Mouse (Mus musculus) liver, embryonic 15.5 days (tissue): ENCODE results near the gene Nkd1. TPM values are rescaled to one million over a fixed set of nuclear protein-coding genes. Genes with fewer than 3 reads are reported as not detected.

Experiments used
- ATAC-seq: fragments of 200-750 bp; cut with Nextera tagmentation; 2 replicates; pipeline ENCODE4 v1.8.0; 2017; ENCODE audit warnings: moderate number of reproducible peaks, mild to moderate bottlenecking, moderate library complexity; ENCODE audit not compliant: insufficient read depth
- H3K27ac ChIP-seq: fragments of 300-500 bp; sonication (generic); replicated peaks from 2 replicates; pipeline ENCODE4 v1.5.1; 2015; ENCODE audit warnings: mild to moderate bottlenecking, inconsistent platforms
- H3K27me3 ChIP-seq: fragments of 300-500 bp; sonication (generic); 2 replicates; pipeline ENCODE4 v1.6.1; 2015; ENCODE audit warnings: mild to moderate bottlenecking, inconsistent platforms
- H3K36me3 ChIP-seq: fragments of 300-500 bp; sonication (generic); replicated peaks from 2 replicates; pipeline ENCODE4 v1.6.1; 2015; ENCODE audit warnings: moderate library complexity, mild to moderate bottlenecking, inconsistent platforms
- H3K4me1 ChIP-seq: fragments of 300-500 bp; sonication (generic); replicated peaks from 2 replicates; pipeline ENCODE4 v1.6.1; 2015; ENCODE audit warnings: inconsistent platforms
- H3K4me2 ChIP-seq: fragments of 300-500 bp; sonication (generic); 2 replicates; pipeline ENCODE4 v1.6.1; 2015; ENCODE audit warnings: moderate library complexity, mild to moderate bottlenecking, inconsistent platforms
- H3K4me3 ChIP-seq: fragments of 300-500 bp; sonication (generic); replicated peaks from 2 replicates; pipeline ENCODE4 v1.5.1; 2015; ENCODE audit warnings: mild to moderate bottlenecking, inconsistent platforms
- H3K9ac ChIP-seq: fragments of 300-500 bp; sonication (generic); 2 replicates; pipeline ENCODE4 v1.6.1; 2015; ENCODE audit warnings: moderate library complexity, mild to moderate bottlenecking, inconsistent platforms
- H3K9me3 ChIP-seq: fragments of 300-500 bp; sonication (generic); replicated peaks from 2 replicates; pipeline ENCODE4 v1.6.1; 2016; ENCODE audit warnings: inconsistent platforms
- WGBS: fragments of 180-500 bp; shearing (Covaris S2); methylation state at CpG from one replicate; pipeline ENCODE4 v1.1.7; 2015; ENCODE audit warnings: mixed read lengths; ENCODE audit not compliant: insufficient replicate concordance; 5-methylcytosine and 5-hydroxymethylcytosine counted together
- polyA plus RNA-seq: library from polyadenylated mRNA; unstranded; fragments of >200 nt; fragmentation: Nextera tagmentation; extraction: Ambion mirVana; gene quantifications from 2 replicates; pipeline ENCODE4 v1.2.1, GENCODE M21; 2015

Gene Nkd1
- polyA plus RNA-seq, 1 experiment from 2014 or later = 1.8 TPM

DNA sequence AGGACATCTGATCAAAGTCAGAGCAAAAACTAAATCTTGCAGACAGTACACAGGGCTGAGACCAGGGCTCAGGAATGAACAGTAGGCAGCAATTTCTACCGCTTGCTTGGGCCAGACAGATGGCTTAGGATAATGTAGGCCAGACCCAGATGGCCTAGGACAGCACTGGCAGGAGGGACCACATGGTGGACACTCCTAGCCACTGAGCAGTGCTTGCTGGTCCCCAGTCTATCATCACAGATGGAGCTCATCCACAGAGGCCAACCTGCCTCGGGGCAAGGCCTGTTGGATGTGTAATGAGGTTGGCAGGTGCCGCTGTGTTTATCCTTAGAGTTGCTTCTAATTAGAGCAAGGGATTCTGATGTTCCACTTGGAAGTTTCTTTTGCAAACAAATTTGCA is 102.2 kb downstream of the Nkd1 start:
- H3K9ac ChIP-seq = no peak overlapping the region
- no peaks in the 10 kb centered on the region for H3K9me3 ChIP-seq
- H3K27ac ChIP-seq = no peak overlapping the region
- H3K4me2 ChIP-seq = no peak overlapping the region
- H3K4me1 ChIP-seq = peaks cover 11% of the 10 kb centered on the region
- no peaks in the 10 kb centered on the region for H3K36me3 ChIP-seq
- ATAC-seq = no peak
- no peak overlapping the region for H3K4me3 ChIP-seq
- peaks cover 33% of the 10 kb centered on the region for H3K27me3 ChIP-seq
- WGBS = 78% methylated on average over 3 of the region's 3 CpGs

DNA sequence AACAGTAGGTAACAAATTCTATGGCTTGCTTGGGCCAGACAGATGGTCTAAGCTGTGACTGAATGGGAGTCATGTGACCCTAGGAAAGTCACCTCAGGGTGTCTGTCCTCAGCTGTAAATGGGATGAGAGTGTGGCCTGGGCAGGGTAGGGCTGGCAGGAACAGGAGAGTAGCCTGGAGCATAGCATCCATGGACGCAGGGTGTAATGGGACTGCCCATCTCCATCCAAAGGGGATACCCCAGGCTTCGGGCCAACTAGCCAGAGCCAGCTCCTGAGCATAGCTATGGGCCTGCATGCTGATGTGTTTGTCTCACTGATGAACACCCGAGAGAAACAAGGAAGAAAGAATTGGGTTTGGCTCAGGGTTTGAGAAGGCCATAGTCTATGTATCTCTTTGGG is 103.1 kb downstream of the Nkd1 start:
- Histone ChIP-seq H3K9me3 (no peaks in the 10 kb centered on the region), H3K9ac (no peak overlapping the region), H3K27ac (no peak overlapping the region), H3K4me2 (no peak overlapping the region), H3K4me3 (no peak overlapping the region), H3K27me3 (peaks cover 39% of the 10 kb centered on the region), H3K4me1 (peaks cover 11% of the 10 kb centered on the region), H3K36me3 (no peaks in the 10 kb centered on the region)
- WGBS = 70% methylated on average over 3 of the region's 3 CpGs
- ATAC-seq = no peak

DNA sequence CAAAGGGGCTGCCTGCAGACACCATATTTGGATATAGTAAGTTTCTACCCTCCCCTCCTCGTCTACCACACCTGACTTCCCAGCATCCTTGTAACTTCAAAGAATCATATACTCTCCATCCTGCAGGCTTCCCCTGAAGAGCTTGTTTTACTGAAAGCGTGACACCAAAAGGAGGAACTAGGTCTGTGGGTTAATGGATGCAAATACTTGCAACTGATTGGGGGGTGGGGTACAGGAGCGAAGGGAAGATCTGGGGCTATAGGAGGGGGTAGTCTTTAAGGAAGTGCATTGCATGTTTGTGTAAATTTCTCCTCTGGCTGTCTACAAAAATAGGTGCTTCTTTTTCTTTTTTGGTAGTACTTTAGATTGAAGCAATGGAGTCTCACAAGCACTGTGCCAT is 105.3 kb downstream of the Nkd1 start:
- no peak for ATAC-seq
- H3K27ac ChIP-seq = no peak overlapping the region
- 33% methylated on average over 3 of the region's 3 CpGs for WGBS
- no peak overlapping the region for H3K4me2 ChIP-seq
- peaks cover 11% of the 10 kb centered on the region for H3K4me1 ChIP-seq
- H3K9me3 ChIP-seq = no peaks in the 10 kb centered on the region
- H3K27me3 ChIP-seq = peaks cover 39% of the 10 kb centered on the region
- peaks cover 5% of the 10 kb centered on the region; the same call in 1 of the 2 replicates for H3K36me3 ChIP-seq
- H3K4me3 ChIP-seq = no peak overlapping the region
- no peak overlapping the region for H3K9ac ChIP-seq

DNA sequence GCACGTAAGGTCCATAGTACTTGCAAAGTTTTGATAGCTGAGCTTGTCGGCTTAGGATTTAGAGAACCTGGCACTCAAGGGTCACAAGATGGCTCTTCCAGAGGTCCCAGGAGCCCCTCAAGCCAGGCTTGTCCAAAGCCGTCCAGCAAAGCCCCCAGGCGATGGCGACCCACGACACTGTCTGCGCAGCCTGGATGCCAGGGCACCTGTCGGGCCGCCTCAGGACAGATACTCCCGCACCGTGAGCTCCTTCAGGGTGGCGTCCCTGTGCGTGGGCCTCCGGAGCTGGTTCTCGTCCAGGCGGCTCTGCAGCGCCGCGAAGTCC is 105.7 kb downstream of the Nkd1 start:
- 0 out of 2 replicates have a peak, but pooled peaks have one; percentile 3 for ATAC-seq
- Histone ChIP-seq H3K4me2 (peak overlapping the region; percentile 65), H3K4me1 (peaks cover 11% of the 10 kb centered on the region), H3K9ac (no peak overlapping the region), H3K27me3 (peaks cover 39% of the 10 kb centered on the region), H3K36me3 (peaks cover 5% of the 10 kb centered on the region; the same call in 1 of the 2 replicates), H3K4me3 (peak overlapping the region; percentile 41), H3K9me3 (no peaks in the 10 kb centered on the region), H3K27ac (no peak overlapping the region)
- 16% methylated on average over 19 of the region's 19 CpGs for WGBS

DNA sequence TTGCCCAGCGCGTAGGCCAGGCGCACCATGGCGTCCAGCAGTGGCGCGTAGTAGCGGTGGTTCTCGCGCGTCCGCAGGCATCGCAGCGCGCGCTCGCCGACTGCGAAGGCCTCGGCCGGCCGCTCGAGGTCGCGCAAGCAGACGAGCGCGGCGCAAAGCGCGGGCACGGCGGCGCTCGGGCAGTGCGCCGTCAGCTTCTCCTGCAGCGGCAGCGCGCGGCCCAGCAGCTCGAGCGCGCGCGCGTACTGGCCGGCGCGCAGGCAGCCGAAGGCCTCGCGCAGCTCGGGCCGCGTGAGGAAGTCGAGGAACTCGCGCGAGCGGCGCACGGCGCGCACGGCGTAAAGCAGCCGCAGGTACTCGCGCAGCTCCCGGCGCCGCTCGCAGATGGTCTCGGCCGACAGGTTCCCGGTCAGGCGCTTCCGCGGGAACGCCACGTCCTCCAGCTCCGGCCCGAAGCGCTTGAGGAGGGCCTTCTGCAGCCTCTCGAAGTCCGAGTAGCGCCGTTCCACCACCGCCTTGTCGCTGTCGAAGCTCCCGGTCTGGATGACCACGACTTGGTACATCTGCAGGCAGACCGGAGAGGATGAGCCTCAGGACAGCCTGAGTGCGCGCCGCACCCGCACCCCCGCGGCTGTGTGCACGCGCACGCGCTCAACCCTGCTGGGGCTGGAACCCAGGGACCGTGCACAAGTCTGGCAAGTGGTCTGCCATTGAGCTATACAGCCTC is 106.3 kb downstream of the Nkd1 start:
- Histone ChIP-seq H3K27ac (no peak overlapping the region), H3K9ac (no peak overlapping the region), H3K4me1 (peaks cover 11% of the 10 kb centered on the region), H3K9me3 (no peaks in the 10 kb centered on the region), H3K27me3 (peaks cover 36% of the 10 kb centered on the region), H3K36me3 (peaks cover 5% of the 10 kb centered on the region; the same call in 1 of the 2 replicates), H3K4me2 (peak overlapping the region; percentile 65), H3K4me3 (peak overlapping the region; percentile 41)
- peak; percentile 52 for ATAC-seq
- WGBS = 1% methylated on average over 87 of the region's 105 CpGs

DNA sequence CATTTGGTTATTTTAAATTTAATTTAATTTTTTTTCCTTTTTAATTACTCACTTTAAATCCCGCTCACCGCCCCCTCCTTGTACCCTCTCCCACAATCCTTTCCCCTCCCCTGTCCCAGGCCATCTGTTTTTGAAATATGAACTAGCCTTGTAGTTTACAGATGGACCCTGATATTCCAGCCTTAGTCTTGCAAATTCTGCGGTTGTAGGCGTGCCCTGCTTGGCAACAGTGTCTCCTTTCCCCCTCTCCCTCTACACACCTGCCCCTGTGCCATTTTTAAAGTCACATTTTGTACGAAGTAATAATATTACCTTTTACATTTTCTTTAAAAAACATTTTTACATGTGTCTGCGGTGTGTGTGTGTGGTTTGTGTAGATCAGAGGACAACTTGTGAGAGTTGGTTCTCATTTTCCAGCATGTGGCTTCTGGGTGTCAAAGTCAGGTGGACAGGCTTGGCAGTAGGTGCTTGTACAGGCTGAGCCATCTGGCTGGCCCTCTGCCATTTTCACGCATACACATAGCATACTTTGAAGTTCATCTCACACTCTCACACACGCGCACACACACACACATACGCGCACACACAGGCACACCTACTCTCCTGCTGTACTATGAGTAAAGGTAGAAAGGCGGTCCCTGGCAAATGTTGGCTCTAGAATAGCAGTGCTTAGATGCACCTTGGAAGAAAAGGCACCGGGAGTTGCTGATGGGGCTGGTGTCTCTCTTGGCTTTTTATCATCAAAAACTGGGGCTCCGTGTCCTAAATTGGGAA is 107.0 kb downstream of the Nkd1 start:
- no peaks in the 10 kb centered on the region for H3K9me3 ChIP-seq
- peaks cover 5% of the 10 kb centered on the region; the same call in 1 of the 2 replicates for H3K36me3 ChIP-seq
- peak overlapping the region; percentile 65 for H3K4me2 ChIP-seq
- ATAC-seq = no peak
- H3K4me1 ChIP-seq = peaks cover 11% of the 10 kb centered on the region
- H3K4me3 ChIP-seq = peak overlapping the region; percentile 41
- WGBS = 54% methylated on average over 14 of the region's 14 CpGs
- H3K27ac ChIP-seq = no peak overlapping the region
- peaks cover 33% of the 10 kb centered on the region for H3K27me3 ChIP-seq
- no peak overlapping the region for H3K9ac ChIP-seq

DNA sequence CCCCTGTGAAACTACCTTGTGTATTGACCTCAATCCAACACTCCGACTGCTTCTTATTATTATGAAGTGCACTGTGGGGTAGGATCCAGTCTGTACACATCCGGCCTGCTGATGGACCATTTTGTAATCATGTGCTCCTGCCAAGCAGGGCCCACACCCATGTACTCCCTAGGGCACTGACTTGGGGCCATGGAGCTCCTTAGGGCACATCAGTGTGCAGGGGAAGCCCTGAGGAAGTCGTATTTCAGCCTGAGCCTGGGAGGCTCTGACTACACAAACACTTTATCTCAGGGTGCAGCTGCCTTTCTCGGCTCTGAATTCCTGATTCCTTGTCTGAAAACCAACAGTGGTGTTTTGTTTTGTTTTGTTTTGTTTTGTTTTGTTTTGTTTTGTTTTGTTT is 109.1 kb downstream of the Nkd1 start:
- WGBS = 43% methylated on average over 4 of the region's 4 CpGs
- Histone ChIP-seq H3K4me2 (no peak overlapping the region), H3K9ac (no peak overlapping the region), H3K4me3 (no peak overlapping the region), H3K36me3 (peaks cover 5% of the 10 kb centered on the region; the same call in 1 of the 2 replicates), H3K27me3 (peaks cover 33% of the 10 kb centered on the region), H3K27ac (no peak overlapping the region), H3K4me1 (peaks cover 23% of the 10 kb centered on the region), H3K9me3 (no peaks in the 10 kb centered on the region)
- ATAC-seq = no peak

DNA sequence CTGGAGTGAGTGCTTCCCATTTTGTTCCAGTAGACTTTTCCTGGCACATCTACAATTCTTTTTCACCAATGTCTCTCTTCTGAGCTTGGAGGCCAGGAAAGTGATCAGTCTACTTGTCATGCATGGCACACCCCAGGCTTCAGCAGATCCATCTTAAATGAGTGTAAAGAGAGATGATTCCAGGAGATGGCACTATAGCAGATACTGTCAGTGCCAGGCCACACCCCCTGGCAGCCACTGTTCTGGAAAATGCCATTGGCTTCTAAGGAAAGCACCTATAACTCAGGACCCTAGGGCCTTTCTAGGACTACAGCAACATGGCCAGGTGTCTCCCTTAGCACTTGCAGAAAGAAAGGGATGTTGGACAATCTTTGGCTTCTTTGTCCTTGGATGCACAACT is 109.9 kb downstream of the Nkd1 start:
- Histone ChIP-seq H3K4me1 (peaks cover 23% of the 10 kb centered on the region), H3K4me3 (no peak overlapping the region), H3K9ac (no peak overlapping the region), H3K27me3 (peaks cover 27% of the 10 kb centered on the region), H3K4me2 (no peak overlapping the region), H3K27ac (no peak overlapping the region), H3K36me3 (peaks cover 5% of the 10 kb centered on the region; the same call in 1 of the 2 replicates), H3K9me3 (no peaks in the 10 kb centered on the region)
- ATAC-seq = no peak

DNA sequence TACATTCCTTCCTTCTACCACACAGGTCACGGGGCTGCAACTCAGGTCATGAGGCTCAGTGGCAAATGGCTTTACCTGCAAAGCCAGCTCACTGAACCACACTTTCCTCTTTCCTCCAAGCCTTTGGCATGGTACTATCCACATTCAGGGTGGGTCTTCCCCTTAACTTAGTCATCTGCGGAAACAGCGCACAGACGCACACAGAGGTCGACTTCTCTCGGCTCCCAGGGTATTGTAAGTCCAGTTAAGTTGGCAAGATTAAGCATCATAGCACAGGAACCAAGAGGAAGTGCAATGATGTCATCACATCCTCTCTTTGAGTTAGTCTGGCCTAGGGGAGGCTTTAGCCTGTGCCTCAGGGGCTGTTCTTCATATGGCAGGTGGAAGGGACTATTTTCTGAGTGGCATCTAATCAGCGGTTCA is 112.2 kb downstream of the Nkd1 start:
- peaks cover 24% of the 10 kb centered on the region for H3K4me1 ChIP-seq
- ATAC-seq = no peak
- no peak overlapping the region for H3K9ac ChIP-seq
- no peaks in the 10 kb centered on the region for H3K9me3 ChIP-seq
- no peak overlapping the region for H3K4me2 ChIP-seq
- H3K27me3 ChIP-seq = peaks cover 5% of the 10 kb centered on the region
- H3K4me3 ChIP-seq = no peak overlapping the region
- 37% methylated on average over 7 of the region's 7 CpGs for WGBS
- H3K36me3 ChIP-seq = peaks cover 5% of the 10 kb centered on the region; the same call in 1 of the 2 replicates
- no peak overlapping the region for H3K27ac ChIP-seq

DNA sequence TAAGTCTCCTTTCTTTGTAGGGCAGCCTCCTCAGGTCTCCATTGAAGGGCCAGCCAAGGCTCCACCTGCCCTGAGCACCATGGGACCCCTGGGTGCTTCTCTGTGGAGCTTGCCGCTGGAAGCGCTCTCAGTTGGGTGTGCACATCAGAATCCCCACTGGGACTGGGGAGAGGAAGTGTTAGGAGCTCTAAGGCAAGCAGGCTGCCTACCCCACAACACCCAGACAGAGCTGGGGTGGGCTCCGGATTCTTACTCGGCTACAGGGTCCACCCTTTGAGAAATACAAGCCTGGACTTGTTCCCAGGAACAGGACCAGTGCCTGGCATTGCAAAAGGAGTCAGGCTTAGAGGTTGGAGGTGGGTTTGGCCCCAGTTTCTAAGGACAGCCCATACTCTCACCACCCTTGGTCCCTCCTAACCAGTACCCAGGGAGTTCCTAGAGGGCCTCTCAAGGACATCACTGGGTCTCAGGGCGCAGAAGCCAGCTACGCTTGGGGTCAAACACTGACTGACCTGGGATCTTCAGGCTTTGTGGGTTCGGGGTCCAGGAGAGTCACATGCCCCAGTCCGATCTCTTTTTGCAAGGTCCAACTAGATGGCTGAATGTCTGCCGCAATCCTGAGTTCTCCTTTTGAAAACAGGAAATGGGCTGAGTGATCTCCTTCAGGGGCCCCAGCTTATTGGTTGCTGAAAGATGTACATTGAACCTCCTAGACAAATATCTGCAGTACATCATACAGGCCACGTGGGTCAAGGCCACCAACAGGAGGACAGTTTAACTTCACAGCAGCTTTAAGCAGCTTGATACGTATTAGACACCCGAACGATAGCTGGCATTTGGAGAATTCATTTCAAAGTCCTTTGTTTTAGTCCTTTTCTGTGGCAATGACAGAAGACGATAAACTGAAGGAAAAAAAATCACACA is 114.6 kb downstream of the Nkd1 start, which contains the start of gene Snx20:
TSS of gene Snx20 (minus strand) at position 655 of the 924 bp plus-strand sequence.
- no peaks in the 10 kb centered on the region for H3K36me3 ChIP-seq
- peaks cover 24% of the 10 kb centered on the region for H3K4me1 ChIP-seq
- H3K27me3 ChIP-seq = no peaks in the 10 kb centered on the region; the same call in 1 of the 2 replicates
- peak within 1 kb of the TSS; percentile 48 for H3K4me2 ChIP-seq
- 31% methylated on average over 14 of the region's 14 CpGs for WGBS
- H3K9me3 ChIP-seq = no peaks in the 10 kb centered on the region
- peak within 1 kb of the TSS; percentile 50 for H3K4me3 ChIP-seq
- ATAC-seq = peak; percentile 65
- peak within 1 kb of the TSS; percentile 19; the same call in 1 of the 2 replicates for H3K9ac ChIP-seq
- H3K27ac ChIP-seq = peak within 1 kb of the TSS; percentile 38; the same call in 1 of the 2 replicates
